Mouse (Mus musculus) cerebellum, adult 11-12 months (tissue): ENCODE measurements around the gene Upk3bl.
"Not testable (repeated sequence)": the region's sequence is repeated elsewhere in the genome, so short reads cannot be mapped to it uniquely, and the experiment has no call there.

Experiments used
- DNase-seq: peaks from one replicate; pipeline ENCODE4 v3.0.0; 2022

Gene Upk3bl

DNA sequence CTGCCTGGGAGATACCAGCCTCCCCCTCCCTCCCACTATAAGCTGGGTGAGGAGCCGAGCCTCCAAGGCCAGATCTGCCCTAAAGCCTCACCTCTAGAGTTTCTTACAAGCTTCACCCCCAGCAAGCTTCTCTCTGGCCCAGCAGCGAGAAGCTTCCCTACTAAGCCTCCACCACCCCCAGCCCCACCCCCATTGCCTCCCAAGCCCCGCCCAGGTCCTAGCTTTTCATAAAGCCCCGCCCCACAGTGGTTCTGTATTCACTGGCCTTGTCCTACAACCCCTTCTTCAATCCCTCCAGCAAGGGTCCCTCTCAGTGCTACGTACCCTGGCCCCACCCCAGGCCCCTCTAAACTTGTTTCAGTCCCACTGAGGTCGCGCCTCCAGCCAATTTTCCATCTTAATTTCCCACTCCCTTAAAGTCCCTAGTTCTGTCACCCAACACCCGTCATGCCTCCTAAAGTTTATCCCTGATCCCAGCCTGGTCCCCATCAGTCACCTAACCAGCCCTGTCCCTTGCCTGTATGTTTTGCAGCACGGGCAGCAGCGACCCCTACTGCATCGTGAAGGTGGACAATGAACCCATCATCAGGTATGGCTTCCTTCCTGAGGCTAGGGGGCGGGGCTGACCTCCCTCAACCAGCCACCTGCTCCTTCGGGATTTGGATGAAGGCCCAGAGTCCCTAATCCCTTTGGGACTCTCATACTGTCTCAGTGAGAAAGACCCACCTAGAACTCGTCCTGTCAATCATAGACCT lies 34.7 kb downstream of the Upk3bl start:
- no peak for DNase-seq

DNA sequence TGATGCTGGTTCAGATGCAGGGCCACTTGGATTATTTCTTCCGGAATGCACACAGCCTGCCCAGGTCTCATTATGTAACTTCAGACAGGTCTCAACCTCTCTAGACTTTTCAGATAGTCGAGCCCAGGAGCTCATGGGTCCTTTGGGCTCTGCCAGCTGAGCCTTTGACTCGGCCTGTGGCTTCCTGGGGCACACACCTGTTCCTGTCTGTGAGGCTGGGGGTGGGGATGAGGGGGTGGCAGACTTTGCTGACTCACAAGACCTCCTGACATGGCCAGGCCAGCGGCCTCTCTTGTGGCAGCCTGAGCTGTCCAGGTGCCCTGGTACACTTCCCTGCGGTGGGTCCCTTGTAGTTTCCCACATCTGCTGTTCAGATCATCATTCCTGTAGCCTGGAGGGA lies 37.6 kb downstream of the Upk3bl start:
- DNase-seq, result no peak

DNA sequence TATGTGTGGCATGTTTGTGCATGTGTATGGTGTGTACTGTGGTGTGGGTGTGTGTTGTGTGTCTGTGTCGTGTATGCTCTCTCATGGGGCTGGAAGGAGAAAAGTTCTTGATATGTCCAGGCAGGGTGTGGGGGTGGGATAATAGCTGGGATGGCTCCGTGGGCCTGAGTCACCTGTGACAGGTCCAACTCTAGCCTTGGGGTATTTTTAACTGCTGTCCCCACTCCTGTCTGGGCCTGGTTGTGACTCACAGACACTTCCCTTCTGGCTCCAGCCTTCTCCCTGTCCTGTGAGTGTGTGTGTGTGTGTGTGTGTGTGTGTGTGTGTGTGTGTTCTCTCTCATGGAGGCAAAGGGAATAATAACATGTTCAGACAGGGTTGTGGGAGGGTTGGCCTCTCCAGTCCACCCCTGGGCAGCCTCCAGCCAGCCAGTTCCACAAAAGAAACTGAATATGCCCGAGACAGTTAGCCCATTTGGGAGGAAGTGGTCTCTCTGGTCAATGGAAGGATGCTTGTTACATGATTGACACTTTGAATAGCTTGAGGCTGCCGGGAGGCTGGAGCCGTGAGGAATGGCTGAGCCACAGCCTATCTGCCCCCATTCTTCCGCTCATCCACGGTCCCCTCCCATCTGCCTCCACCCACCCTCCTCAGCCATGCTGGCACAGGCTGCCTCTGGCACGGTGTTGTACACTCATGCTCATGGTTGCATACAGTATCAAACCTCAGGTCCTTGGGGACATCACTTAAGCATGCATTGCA lies 40.1 kb downstream of the Upk3bl start:
- no peak for DNase-seq

DNA sequence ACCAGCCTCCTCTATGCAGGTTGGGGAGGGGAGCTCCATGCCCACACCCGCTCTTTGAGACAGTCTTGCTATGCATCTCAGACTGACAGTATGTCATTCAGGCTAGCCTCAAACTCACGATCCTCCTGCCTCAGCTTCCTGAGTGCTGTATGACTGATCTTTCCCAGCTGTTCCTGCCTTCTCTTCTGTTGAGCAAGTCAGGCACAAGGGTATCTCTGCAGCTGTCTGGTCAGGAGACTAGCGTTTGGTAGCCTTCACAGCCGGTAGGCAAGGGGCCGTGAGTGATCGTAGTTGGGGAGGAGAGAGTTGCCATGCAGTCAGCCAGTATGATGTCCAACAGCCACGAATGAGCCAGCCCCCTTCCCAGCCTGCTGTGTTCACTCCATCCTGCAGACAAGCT lies 40.8 kb downstream of the Upk3bl start:
- DNase-seq, result no peak

DNA sequence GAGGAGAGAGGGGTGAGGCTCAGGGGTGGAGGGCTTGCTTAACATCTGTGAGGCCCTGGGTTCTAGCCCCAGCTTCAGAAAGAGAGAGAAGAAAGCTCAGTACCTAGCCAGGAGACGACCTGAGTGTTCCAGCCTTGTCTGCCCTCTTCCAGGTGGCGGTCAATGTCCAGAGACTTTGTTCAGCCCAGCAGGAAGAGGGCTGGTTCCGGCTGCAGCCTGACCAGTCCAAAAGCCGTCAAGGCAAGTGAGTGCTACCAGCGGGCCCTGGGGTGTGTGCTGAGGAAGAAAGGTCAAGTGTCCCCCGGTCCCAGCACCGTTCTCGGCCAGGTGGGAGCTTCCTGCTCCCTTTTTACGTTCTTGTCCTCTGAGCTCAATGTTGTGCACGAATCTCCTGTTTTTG lies 44.2 kb downstream of the Upk3bl start:
- DNase-seq, result no peak

DNA sequence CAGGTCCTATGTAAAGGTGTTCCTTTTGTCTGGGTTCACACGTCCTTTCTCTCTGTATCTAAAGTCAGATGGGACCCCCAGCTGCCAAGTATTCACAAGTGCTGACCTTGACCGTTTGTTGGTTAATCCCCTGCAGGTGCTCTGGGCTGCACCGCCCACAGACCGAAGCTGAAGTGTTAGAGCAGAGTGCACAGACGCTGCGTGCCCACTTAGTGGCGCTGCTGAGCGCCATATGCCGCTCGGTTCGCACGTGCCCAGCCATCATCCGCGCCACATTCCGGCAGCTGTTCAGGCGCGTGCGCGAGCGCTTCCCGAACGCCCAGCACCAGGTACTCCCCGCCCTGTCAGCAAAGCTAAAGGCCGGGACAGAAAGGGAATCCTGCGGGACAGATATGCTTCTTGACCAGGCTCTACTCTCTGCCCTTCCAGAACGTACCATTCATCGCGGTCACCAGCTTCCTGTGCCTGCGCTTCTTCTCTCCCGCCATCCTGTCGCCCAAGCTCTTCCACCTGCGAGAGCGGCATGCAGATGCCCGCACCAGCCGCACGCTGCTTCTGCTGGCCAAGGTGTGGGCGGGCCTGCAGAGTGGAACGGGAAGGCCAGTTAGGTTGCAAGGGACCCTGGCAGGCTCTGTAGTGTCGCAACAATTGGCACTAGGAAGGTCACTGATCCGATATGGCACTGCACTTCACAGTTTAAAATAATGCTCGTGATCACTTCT lies 48.0 kb downstream of the Upk3bl start:
- DNase-seq, result peak; percentile 78

DNA sequence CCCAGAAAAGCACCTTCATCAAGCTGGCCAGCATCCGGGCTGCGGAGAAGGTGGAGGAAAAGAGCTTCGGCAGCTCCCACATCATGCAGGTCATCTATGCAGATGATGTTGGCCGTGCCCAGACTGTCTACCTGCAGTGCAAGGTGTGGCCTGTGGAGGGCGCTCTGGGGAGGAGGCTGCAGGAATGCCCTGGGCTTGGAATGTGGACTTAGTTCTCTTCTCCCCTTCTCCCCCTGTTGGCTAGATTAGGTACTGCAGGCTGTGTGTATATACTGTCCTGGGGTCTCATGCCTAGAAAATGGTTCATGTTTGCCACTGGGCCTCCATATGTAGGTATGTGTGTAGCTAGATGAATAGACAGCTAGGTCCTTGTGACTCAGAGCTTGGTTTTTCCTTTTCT lies 50.2 kb downstream of the Upk3bl start:
- no peak for DNase-seq

DNA sequence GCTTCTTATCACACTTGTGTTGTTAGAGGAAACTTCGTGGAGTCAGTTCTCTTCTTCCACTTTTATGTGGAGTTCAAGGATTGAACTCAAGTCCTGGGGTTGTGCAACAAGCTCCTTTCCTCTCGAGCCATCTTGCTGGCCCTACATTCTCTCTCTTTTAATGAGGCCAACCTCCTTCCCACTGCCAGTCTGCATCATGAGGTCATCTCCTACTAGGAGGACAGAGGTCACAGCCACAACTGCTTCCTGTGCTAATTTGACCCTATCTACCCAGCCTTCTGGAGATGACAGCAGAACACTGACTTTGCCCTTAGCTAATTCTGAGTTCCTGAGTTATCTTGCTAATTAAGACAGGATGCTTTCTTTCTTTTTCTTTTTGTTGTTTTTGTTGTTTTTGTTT lies 54.2 kb downstream of the Upk3bl start:
- DNase-seq, result no peak

DNA sequence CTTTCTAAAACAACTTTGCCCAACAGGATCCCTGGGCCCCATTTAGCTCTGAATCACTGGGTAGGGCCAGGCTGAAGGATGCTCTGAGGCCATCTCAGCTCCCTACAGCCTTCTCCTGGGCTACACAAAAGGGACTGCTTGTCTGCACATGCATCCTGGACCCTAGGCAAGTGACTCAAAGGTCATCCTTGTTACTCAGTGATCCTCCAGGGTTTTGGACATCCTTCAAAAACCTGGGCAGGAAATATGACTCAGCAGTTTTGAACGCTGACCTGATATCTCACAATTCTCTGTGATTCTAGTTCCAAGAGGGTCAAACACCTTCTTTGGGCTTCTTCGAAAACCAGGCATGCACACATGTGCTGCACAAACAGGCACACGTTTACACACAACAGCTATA lies 54.8 kb downstream of the Upk3bl start:
- DNase-seq, result no peak

DNA sequence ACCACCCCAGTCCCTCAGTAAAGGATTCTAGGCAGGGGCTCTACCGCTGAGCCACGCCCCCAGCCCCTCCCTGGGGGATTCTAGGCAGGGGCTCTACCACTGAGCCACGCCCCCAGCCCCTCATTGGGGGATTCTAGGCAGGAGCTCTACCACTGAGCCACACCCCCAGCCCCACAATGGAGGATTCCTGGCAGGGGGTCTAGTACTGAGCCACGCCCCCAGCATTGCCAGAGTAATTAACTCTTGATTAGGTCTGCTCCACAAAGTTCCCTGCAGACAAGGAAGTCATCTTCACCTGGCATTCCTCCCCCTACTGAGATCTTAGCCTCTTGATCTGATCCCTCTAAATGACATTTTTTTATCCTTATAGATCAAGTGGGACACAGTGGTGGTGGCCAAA lies 59.3 kb downstream of the Upk3bl start:
- DNase-seq, result not testable (repeated sequence)
